Mouse (Mus musculus): Measurements from ENCODE around the gene Fyn.

DNA sequence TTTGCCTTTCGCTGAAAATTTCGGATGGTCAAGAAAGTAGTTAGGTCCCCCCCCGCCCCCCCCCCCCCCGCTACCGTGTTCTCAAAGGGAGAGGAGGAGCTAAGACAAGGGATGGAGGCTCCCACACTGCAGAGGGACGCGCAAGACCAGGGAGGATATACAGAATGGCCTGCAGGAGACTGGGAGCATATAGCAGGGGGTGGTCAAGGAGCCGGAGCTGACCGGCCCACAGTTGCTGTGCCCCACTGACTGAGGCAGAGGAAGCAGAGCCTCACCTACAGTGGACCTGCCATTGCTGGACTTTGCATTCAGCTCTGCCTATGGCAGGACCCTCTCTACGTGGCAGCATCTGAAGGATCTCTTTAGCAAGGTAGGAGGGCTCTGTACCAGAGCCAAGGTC is 10.6 kb downstream of the Fyn start:
- TF ChIP-seq CTCF (IDR thresholded peaks at IDR 0.05; ENCODE audit: low read depth) (no peak), EP300 (IDR thresholded peaks at IDR 0.05; ENCODE audit: low read depth) (no peak)
